Mouse (Mus musculus) myocyte (in vitro differentiated cells): ENCODE measurements at regions not wholly inside any gene's neighbourhood (a gene's known extent, or its start where the extent isn't known, plus 50 kb on each side); places are given as distances from the start of the nearest gene placed in this dataset.

ENCODE experiments used
- H3K27me3 ChIP-seq: one replicate; pipeline ENCODE4 v1.6.1; 2011; ENCODE audit not compliant: control insufficient read depth, insufficient read depth, insufficient read length
- H3K36me3 ChIP-seq: one replicate; pipeline ENCODE4 v1.6.1; 2011; ENCODE audit not compliant: control insufficient read depth, insufficient read depth
- H3K4me2 ChIP-seq: one replicate; pipeline ENCODE4 v1.6.1; 2011; ENCODE audit warnings: low read depth, control low read depth
- H3K4me3 ChIP-seq: one replicate; pipeline ENCODE4 v1.5.1; 2011; ENCODE audit warnings: mild to moderate bottlenecking, control low read depth, moderate library complexity
- H3K79me2 ChIP-seq: one replicate; pipeline ENCODE4 v1.6.1; 2011; ENCODE audit not compliant: control insufficient read depth, insufficient read depth
- H3ac ChIP-seq: one replicate; pipeline ENCODE4 v1.6.1; 2011; ENCODE audit not compliant: control insufficient read depth, insufficient read length
- MYOG ChIP-seq, 3 experiments: IDR thresholded peaks; one replicate each; pipeline ENCODE4 v1.6.1; 2011; ENCODE audit warnings: control low read depth in 2 of 3, low read depth in 2 of 3, mild to moderate bottlenecking in 2 of 3; ENCODE audit not compliant: insufficient read length in 2 of 3, control insufficient read depth in 1 of 3, insufficient read depth in 1 of 3
- POLR2A ChIP-seq: IDR thresholded peaks from one replicate; pipeline ENCODE4 v1.6.1; 2011; ENCODE audit warnings: low read depth, mild to moderate bottlenecking, control low read depth, moderate library complexity; ENCODE audit not compliant: insufficient read length
- REST ChIP-seq: IDR thresholded peaks from one replicate; pipeline ENCODE4 v1.6.1; 2011; ENCODE audit warnings: mild to moderate bottlenecking, control low read depth, moderate library complexity; ENCODE audit not compliant: insufficient read depth, insufficient read length
- SRF ChIP-seq: IDR thresholded peaks from one replicate; pipeline ENCODE4 v1.6.1; 2011; ENCODE audit warnings: low read depth; ENCODE audit not compliant: control insufficient read depth, insufficient read length
- TCF12 ChIP-seq: IDR thresholded peaks from one replicate; pipeline ENCODE4 v1.6.1; 2011; ENCODE audit warnings: mild to moderate bottlenecking, control low read depth; ENCODE audit not compliant: poor library complexity, insufficient read depth, severe bottlenecking

DNA sequence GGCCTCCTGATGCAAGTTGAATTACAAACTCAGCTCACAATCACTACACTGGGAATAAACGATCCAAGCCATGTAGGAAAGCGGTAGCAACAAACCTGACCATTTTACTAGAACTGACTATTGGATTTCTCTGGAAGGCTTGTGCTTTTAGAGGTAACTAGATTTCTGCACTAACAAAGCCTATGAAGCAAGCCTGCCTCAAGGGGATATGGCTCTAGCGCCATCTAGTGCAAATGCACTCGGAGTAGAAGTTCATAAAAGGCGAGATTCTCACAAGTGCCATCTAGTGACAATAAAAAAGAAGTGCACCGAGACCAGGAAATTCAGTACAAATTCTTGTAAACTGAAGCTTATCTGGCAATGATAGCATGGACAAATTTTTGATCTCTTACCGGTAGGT, 364.9 kb upstream of the Fmr1 start:
- TF ChIP-seq TCF12: no peak
- no peak for TF ChIP-seq POLR2A
- TF ChIP-seq SRF: peak; percentile 20
- TF ChIP-seq REST: no peak
- no peak for TF ChIP-seq MYOG (IDR thresholded peaks at IDR 0.05; ENCODE audit: control insufficient read depth in 1 of 3, insufficient read depth in 1 of 3, insufficient read length in 2 of 3, low read depth in 2 of 3)

More for the DNA sequence above, 364.9 kb upstream of the Fmr1 start:
- Histone ChIP-seq H3K36me3 (no peaks in the 10 kb centered on the region), H3K79me2 (no peaks in the 10 kb centered on the region), H3K4me3 (no peak overlapping the region), H3K27me3 (no peaks in the 10 kb centered on the region), H3ac (no peak overlapping the region), H3K4me2 (no peak overlapping the region)
